Mouse (Mus musculus) olfactory bulb, adult 2 months (tissue): ENCODE measurements around the gene Adprh.

Experiments
- CTCF ChIP-seq: fragments of 200-500 bp; IDR thresholded peaks from 2 replicates; pipeline ENCODE4 v1.5.1; 2012; ENCODE audit warnings: low read depth, mild to moderate bottlenecking, low read length, moderate library complexity; ENCODE audit not compliant: insufficient read depth
- POLR2A ChIP-seq: fragments of 200-500 bp; IDR thresholded peaks from 2 replicates; pipeline ENCODE4 v1.6.1; 2012; ENCODE audit warnings: mild to moderate bottlenecking, low read depth, low read length, moderate library complexity; ENCODE audit not compliant: insufficient read depth

DNA sequence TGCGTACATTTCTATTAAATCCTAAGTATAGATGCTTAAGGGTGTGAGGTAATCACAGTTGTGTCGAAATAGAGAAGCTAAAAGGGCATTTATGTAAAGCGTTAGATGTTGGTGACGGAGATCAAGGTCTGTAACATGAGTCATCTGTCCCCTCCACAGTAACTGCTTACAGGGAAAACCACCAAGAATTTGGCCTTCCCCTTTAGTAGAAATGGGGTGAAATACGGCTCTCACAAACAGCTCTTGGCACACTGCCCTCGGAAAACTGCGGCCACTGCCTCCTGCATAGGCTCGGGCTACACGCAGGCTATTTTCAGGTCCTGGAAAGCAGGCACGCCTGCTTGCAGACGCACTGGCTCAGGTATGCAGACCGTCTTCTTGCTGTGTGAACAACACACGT is 56.3 kb downstream of the Adprh start:
- TF ChIP-seq CTCF (no peak), POLR2A (no peak)
